ENCODE assay signal across 8 mouse cellular contexts in genomic region chr8:69902163-69903062, GRCm38 (mm10). TPM values are rescaled to one million over a fixed set of nuclear protein-coding genes. Genes with fewer than 3 reads are reported as not detected.
A peak's percentile ranks its signal among the peaks of the same experiment; 100 is the strongest.
DNase-seq lines count a peak whose midpoint lies in the region; ATAC-seq and TF ChIP-seq lines count a peak whose summit lies in the region.

Tssk6 (plus strand) TSS chr8:69902184.
Ndufa13 (minus strand) TSS chr8:69902558.
Yjefn3 (minus strand) TSS chr8:69902712.

- H3K36me3 ChIP-seq in C2C12 (ENCODE audit: control insufficient read depth, insufficient read depth) = no peaks in the 10 kb centered on the region
- H3K36me3 ChIP-seq in heart, embryonic 10.5 days = peaks cover 23% of the 10 kb centered on the region
- H3K36me3 ChIP-seq in liver, embryonic 16.5 days (ENCODE audit: control insufficient read depth, insufficient read depth) = no peaks in the 10 kb centered on the region; the same call in 1 of the 2 replicates
- H3K36me3 ChIP-seq in neural tube, embryonic 15.5 days = peaks cover 4% of the 10 kb centered on the region; the same call in 1 of the 2 replicates

- H3K27ac ChIP-seq in heart, embryonic 10.5 days = peak within 1 kb of the TSS; percentile 97
- H3K27ac ChIP-seq in liver, embryonic 16.5 days (ENCODE audit: low read length) = peak within 1 kb of the TSS; percentile 97
- H3K27ac ChIP-seq in neural tube, embryonic 15.5 days (replicated peaks) = peak within 1 kb of the TSS; percentile 93

- H3K27me3 ChIP-seq in C2C12 (ENCODE audit: control insufficient read depth, insufficient read depth, insufficient read length) = no peaks in the 10 kb centered on the region
- no peaks in the 10 kb centered on the region for H3K27me3 ChIP-seq in heart, embryonic 10.5 days (ENCODE audit: insufficient read depth, poor library complexity, severe bottlenecking)
- H3K27me3 ChIP-seq in liver, embryonic 16.5 days (ENCODE audit: control insufficient read depth, insufficient read depth, low read depth, low read length) = no peaks in the 10 kb centered on the region
- no peaks in the 10 kb centered on the region for H3K27me3 ChIP-seq in neural tube, embryonic 15.5 days (replicated peaks)

- H3K4me3 ChIP-seq in C2C12 (ENCODE audit: insufficient read depth, poor library complexity, severe bottlenecking) = peak within 1 kb of the TSS; percentile 68
- peak within 1 kb of the TSS; percentile 78 for H3K4me3 ChIP-seq in heart, embryonic 10.5 days
- peak within 1 kb of the TSS; percentile 87 for H3K4me3 ChIP-seq in liver, embryonic 16.5 days (ENCODE audit: low read depth, low read length)
- peak within 1 kb of the TSS; percentile 77 for H3K4me3 ChIP-seq in neural tube, embryonic 15.5 days (replicated peaks)

- ATAC-seq in liver, embryonic 16.5 days (ENCODE audit: low read depth) = peak; percentile 28
- peak; percentile 43 for ATAC-seq in neural tube, embryonic 15.5 days (ENCODE audit: low FRiP score)

- peak within 1 kb of the TSS; percentile 90 for H3K9ac ChIP-seq in liver, embryonic 16.5 days (ENCODE audit: low read depth, low read length)
- peak within 1 kb of the TSS; percentile 78 for H3K9ac ChIP-seq in neural tube, embryonic 15.5 days (replicated peaks)

- peaks cover 26% of the 10 kb centered on the region for H3K79me3 ChIP-seq in C2C12 (ENCODE audit: low read depth)

- peak within 1 kb of the TSS; percentile 84 for H3ac ChIP-seq in C2C12 (ENCODE audit: control insufficient read depth, insufficient read length, low read depth)

- 7% methylated on average over 89 of the region's 89 CpGs for WGBS in heart, embryonic 10.5 days
- WGBS in liver, embryonic 16.5 days (ENCODE audit: insufficient replicate concordance) = 3% methylated on average over 89 of the region's 89 CpGs
- 3% methylated on average over 89 of the region's 89 CpGs for WGBS in neural tube, embryonic 15.5 days

- peak; percentile 66 for DNase-seq in ES-CJ7 (ENCODE audit: low read depth, low spot score)
- DNase-seq in cerebellum, postnatal 25 days = peak; percentile 62
- no peak for DNase-seq in heart, embryonic 10.5 days (ENCODE audit: low spot score)
- peak; percentile 61 for DNase-seq in kidney, postnatal 10 days
- no peak for DNase-seq in yolk sac, embryonic 10.5 days (ENCODE audit: low spot score)

- TF ChIP-seq CTCF in C2C12 (IDR thresholded peaks at IDR 0.05; ENCODE audit: control insufficient read depth, insufficient read depth, insufficient read length) = no peak

- peak within 1 kb of the TSS; percentile 100 for H3K4me2 ChIP-seq in liver, embryonic 16.5 days (ENCODE audit: low read depth, low read length)
- H3K4me2 ChIP-seq in neural tube, embryonic 15.5 days = peak within 1 kb of the TSS; percentile 99

- H3K79me2 ChIP-seq in C2C12 (ENCODE audit: control insufficient read depth, insufficient read depth) = peaks cover 40% of the 10 kb centered on the region

- H3K9me3 ChIP-seq in heart, embryonic 10.5 days = no peaks in the 10 kb centered on the region
- no peaks in the 10 kb centered on the region for H3K9me3 ChIP-seq in liver, embryonic 16.5 days (replicated peaks; ENCODE audit: control insufficient read depth, low read length)
- H3K9me3 ChIP-seq in neural tube, embryonic 15.5 days (replicated peaks) = no peaks in the 10 kb centered on the region

- peaks cover 55% of the 10 kb centered on the region for H3K4me1 ChIP-seq in heart, embryonic 10.5 days
- H3K4me1 ChIP-seq in liver, embryonic 16.5 days (ENCODE audit: control insufficient read depth, low read depth, low read length) = peaks cover 42% of the 10 kb centered on the region
- peaks cover 57% of the 10 kb centered on the region for H3K4me1 ChIP-seq in neural tube, embryonic 15.5 days

TF ChIP-seq in C2C12, 6 proteins besides CTCF, POLR2A, EP300 and RAD21:
- TF ChIP-seq MYOD1 (IDR thresholded peaks at IDR 0.05; ENCODE audit: control insufficient read depth, insufficient read length, low read depth) (no peak), FOSL1 (IDR thresholded peaks at IDR 0.05; ENCODE audit: insufficient read depth, low read length, poor library complexity, severe bottlenecking) (no peak)
TF ChIP-seq in C2C12: peak in this region for 0.

RNA-seq across cellular contexts. Expression of gene Tssk6, which starts in this region (rescaled TPM):
- polyA plus RNA-seq in C2C12 (2012; fragmentation: generic; extraction: Trizol) = 0.57 TPM
- 2.7 and 2.9 TPM in 2 replicates for polyA plus RNA-seq in heart, embryonic 10.5 days (2016; fragmentation: Nextera tagmentation; extraction: Ambion mirVana)
- polyA plus RNA-seq in liver, embryonic 16.5 days (2015; fragmentation: Nextera tagmentation; extraction: Ambion mirVana) = 1.1 and 1.6 TPM in 2 replicates
- 4.3 TPM in 2 replicates for polyA plus RNA-seq in neural tube, embryonic 15.5 days (2015; fragmentation: Nextera tagmentation; extraction: Ambion mirVana)

RNA-seq across cellular contexts. Expression of gene Ndufa13, which starts in this region (rescaled TPM):
- 135 TPM for polyA plus RNA-seq in C2C12 (2012; fragmentation: generic; extraction: Trizol)
- 217 and 256 TPM in 2 replicates for polyA plus RNA-seq in heart, embryonic 10.5 days (2016; fragmentation: Nextera tagmentation; extraction: Ambion mirVana)
- polyA plus RNA-seq in liver, embryonic 16.5 days (2015; fragmentation: Nextera tagmentation; extraction: Ambion mirVana) = 103 and 104 TPM in 2 replicates
- 190 and 209 TPM in 2 replicates for polyA plus RNA-seq in neural tube, embryonic 15.5 days (2015; fragmentation: Nextera tagmentation; extraction: Ambion mirVana)

RNA-seq across cellular contexts. Expression of gene Yjefn3, which starts in this region (rescaled TPM):
- 2.6 TPM for polyA plus RNA-seq in C2C12 (2012; fragmentation: generic; extraction: Trizol)
- 6.7 and 8.7 TPM in 2 replicates for polyA plus RNA-seq in heart, embryonic 10.5 days (2016; fragmentation: Nextera tagmentation; extraction: Ambion mirVana)
- 0.63 and 0.77 TPM in 2 replicates for polyA plus RNA-seq in liver, embryonic 16.5 days (2015; fragmentation: Nextera tagmentation; extraction: Ambion mirVana)
- 11.8 and 15.6 TPM in 2 replicates for polyA plus RNA-seq in neural tube, embryonic 15.5 days (2015; fragmentation: Nextera tagmentation; extraction: Ambion mirVana)

Comparison
In these comparisons a context has a peak if more than half of its experiments do, and no peak if none do; other contexts are left out.
1. DNase-seq: peak in ES-CJ7 (single experiment), cerebellum, postnatal 25 days (2 of 2) and kidney, postnatal 10 days (single experiment); none in heart, embryonic 10.5 days (single experiment) and yolk sac, embryonic 10.5 days (single experiment).
2. Peak in every context shown above with its lines, with median percentiles within 50 percentile points of each other: H3K4me3 ChIP-seq and H3K27ac ChIP-seq.